Mouse (Mus musculus) G1E (cell line): ENCODE data around the gene Paip2b.

Experiments used
- CTCF ChIP-seq: IDR thresholded peaks from 2 replicates; pipeline ENCODE4 v1.5.1; 2012; ENCODE audit warnings: low read depth, low read length, inconsistent platforms, mixed read lengths
- GATA1 ChIP-seq: IDR thresholded peaks from 2 replicates; pipeline ENCODE4 v1.6.1; 2012; ENCODE audit warnings: borderline replicate concordance, low read length, inconsistent platforms, mixed read lengths
- POLR2AphosphoS5 ChIP-seq: IDR thresholded peaks from 2 replicates; pipeline ENCODE4 v1.6.1; 2012; ENCODE audit warnings: low read depth, low read length, inconsistent platforms; ENCODE audit not compliant: insufficient replicate concordance
- TAL1 ChIP-seq: conservative IDR thresholded peaks from 2 replicates; pipeline ENCODE4 v1.6.1; 2012; ENCODE audit warnings: low read depth, low read length, inconsistent platforms, mixed read lengths

- TF ChIP-seq TAL1, result no peak
- TF ChIP-seq CTCF, result no peak
- TF ChIP-seq GATA1, result no peak
- no peak for TF ChIP-seq POLR2AphosphoS5
Measured at GRCm38 (mm10) chr6:83821856-83822255, 9.7 kb downstream of the Paip2b start.
